Mouse (Mus musculus) hindbrain, embryonic 13.5 days (tissue): ENCODE data around the gene BC017158. TPM values are rescaled to one million over a fixed set of nuclear protein-coding genes. Genes with fewer than 3 reads are reported as not detected.

Experiments
- ATAC-seq: fragments of 200-750 bp; cut with Nextera tagmentation; 2 replicates; pipeline ENCODE4 v1.8.0; 2017; ENCODE audit warnings: moderate TSS enrichment; ENCODE audit not compliant: low FRiP score
- H3K27ac ChIP-seq: fragments of 300-500 bp; sonication (generic); 2 replicates; pipeline ENCODE4 v1.5.1; 2015; ENCODE audit warnings: inconsistent platforms, mild to moderate bottlenecking, moderate library complexity
- H3K27me3 ChIP-seq: fragments of 300-500 bp; sonication (generic); 2 replicates; pipeline ENCODE4 v1.6.1; 2015; ENCODE audit warnings: mild to moderate bottlenecking, inconsistent platforms
- H3K36me3 ChIP-seq: fragments of 300-500 bp; sonication (generic); 2 replicates; pipeline ENCODE4 v1.6.1; 2015; ENCODE audit warnings: mild to moderate bottlenecking, inconsistent platforms
- H3K4me1 ChIP-seq: fragments of 300-500 bp; sonication (generic); replicated peaks from 2 replicates; pipeline ENCODE4 v1.6.1; 2015; ENCODE audit warnings: inconsistent platforms
- H3K4me2 ChIP-seq: fragments of 300-500 bp; sonication (generic); 2 replicates; pipeline ENCODE4 v1.6.1; 2015; ENCODE audit warnings: inconsistent platforms, mild to moderate bottlenecking, moderate library complexity
- H3K4me3 ChIP-seq: fragments of 300-500 bp; sonication (generic); 2 replicates; pipeline ENCODE4 v1.5.1; 2015; ENCODE audit warnings: mild to moderate bottlenecking, inconsistent platforms
- H3K9ac ChIP-seq: fragments of 300-500 bp; sonication (generic); 2 replicates; pipeline ENCODE4 v1.6.1; 2015; ENCODE audit warnings: mild to moderate bottlenecking, inconsistent platforms
- H3K9me3 ChIP-seq: fragments of 300-500 bp; sonication (generic); 2 replicates; pipeline ENCODE4 v1.6.1; 2016; ENCODE audit warnings: inconsistent platforms
- WGBS: fragments of 180-500 bp; shearing (Covaris S2); methylation state at CpG from one replicate; pipeline ENCODE4 v1.1.7; 2015; 5-methylcytosine and 5-hydroxymethylcytosine counted together
- polyA plus RNA-seq: library from polyadenylated mRNA; unstranded; fragments of >200 nt; fragmentation: Nextera tagmentation; extraction: Ambion mirVana; gene quantifications from 2 replicates; pipeline ENCODE4 v1.2.1, GENCODE M21; 2015

Gene BC017158
- polyA plus RNA-seq, 1 experiment from 2014 or later: 17.2 TPM

- Histone ChIP-seq H3K9ac (no peak overlapping the region), H3K27me3 (no peaks in the 10 kb centered on the region), H3K4me2 (no peak overlapping the region), H3K9me3 (no peaks in the 10 kb centered on the region), H3K27ac (0 out of 2 replicates have a peak overlapping the region, but pooled peaks have one; percentile 3), H3K36me3 (no peaks in the 10 kb centered on the region), H3K4me1 (0 out of 2 replicates have a peak, but pooled peaks cover 4% of the 10 kb centered on the region), H3K4me3 (no peak overlapping the region)
- no peak for ATAC-seq
- WGBS: 76% methylated on average over 2 of the region's 2 CpGs
These were observed 22.3 kb upstream of the BC017158 start for GRCm38 (mm10) chr7:128320219-128320816.

DNA sequence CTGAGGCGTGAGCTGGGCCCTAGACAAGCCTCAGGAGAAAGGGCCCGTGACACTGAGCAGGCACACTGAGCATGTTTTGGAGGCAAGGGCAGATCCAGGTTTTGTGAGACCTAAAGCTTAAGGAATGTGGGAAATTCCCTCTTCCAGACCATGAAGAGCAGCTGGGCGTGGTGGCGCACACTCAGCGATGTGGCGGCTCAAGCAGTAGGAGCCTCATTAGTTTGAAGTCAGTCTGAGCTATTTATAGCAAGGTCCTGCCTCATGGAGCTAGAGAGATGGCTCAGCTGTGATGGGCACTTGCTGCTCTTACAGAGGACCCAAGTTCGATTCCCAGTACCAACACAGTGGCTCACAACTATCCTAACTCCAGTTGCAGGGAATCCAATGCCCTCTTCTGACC lies 21.2 kb upstream of the BC017158 start:
- no peak for ATAC-seq
- Histone ChIP-seq H3K36me3 (no peaks in the 10 kb centered on the region), H3K27ac (no peak overlapping the region), H3K27me3 (no peaks in the 10 kb centered on the region), H3K4me1 (0 out of 2 replicates have a peak, but pooled peaks cover 4% of the 10 kb centered on the region), H3K4me2 (no peak overlapping the region), H3K9ac (no peak overlapping the region), H3K4me3 (no peak overlapping the region), H3K9me3 (no peaks in the 10 kb centered on the region)
- WGBS: 91% methylated on average over 7 of the region's 7 CpGs

GRCm38 (mm10) chr7:128317011-128317410 lies 19.0 kb upstream of the BC017158 start:
- ATAC-seq: no peak
- no peaks in the 10 kb centered on the region for H3K36me3 ChIP-seq
- 54% methylated on average over 4 of the region's 4 CpGs for WGBS

GRCm38 (mm10) chr7:128314491-128314890 lies 16.5 kb upstream of the BC017158 start:
- WGBS: 87% methylated on average over 7 of the region's 7 CpGs
- Histone ChIP-seq H3K4me1 (no peaks in the 10 kb centered on the region), H3K9me3 (no peaks in the 10 kb centered on the region), H3K4me3 (no peak overlapping the region), H3K36me3 (no peaks in the 10 kb centered on the region), H3K9ac (no peak overlapping the region), H3K4me2 (no peak overlapping the region), H3K27ac (no peak overlapping the region), H3K27me3 (no peaks in the 10 kb centered on the region)
- ATAC-seq: no peak

More at GRCm38 (mm10) chr7:128317011-128317410, 19.0 kb upstream of the BC017158 start:
- Histone ChIP-seq H3K27ac (no peak overlapping the region), H3K4me3 (no peak overlapping the region), H3K27me3 (no peaks in the 10 kb centered on the region), H3K9ac (no peak overlapping the region), H3K4me1 (0 out of 2 replicates have a peak, but pooled peaks cover 4% of the 10 kb centered on the region), H3K9me3 (no peaks in the 10 kb centered on the region), H3K4me2 (no peak overlapping the region)

DNA sequence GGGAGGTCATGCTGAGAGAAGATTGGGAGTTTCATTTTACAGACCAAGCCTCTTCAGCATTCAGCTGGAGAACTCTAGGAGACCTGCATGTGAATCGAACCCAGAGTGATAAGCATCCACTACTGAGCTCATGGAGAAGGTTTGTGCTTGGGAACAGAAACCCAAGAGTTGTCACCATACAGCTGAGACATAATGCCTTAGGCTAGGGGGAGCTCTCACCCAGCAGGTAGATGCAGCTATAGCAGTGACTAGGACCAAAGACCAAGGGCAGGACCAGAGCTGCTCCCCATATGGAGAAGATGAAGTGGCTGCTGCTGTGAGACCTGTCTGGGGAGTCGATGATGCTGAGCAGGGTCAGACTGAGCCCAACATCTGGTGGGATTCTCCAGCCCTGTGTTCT lies 15.6 kb upstream of the BC017158 start:
- Histone ChIP-seq H3K9ac (no peak overlapping the region), H3K4me3 (no peak overlapping the region), H3K27ac (no peak overlapping the region), H3K4me2 (no peak overlapping the region), H3K27me3 (no peaks in the 10 kb centered on the region), H3K4me1 (no peaks in the 10 kb centered on the region), H3K36me3 (no peaks in the 10 kb centered on the region), H3K9me3 (no peaks in the 10 kb centered on the region)
- 86% methylated on average over 2 of the region's 2 CpGs for WGBS
- no peak for ATAC-seq

DNA sequence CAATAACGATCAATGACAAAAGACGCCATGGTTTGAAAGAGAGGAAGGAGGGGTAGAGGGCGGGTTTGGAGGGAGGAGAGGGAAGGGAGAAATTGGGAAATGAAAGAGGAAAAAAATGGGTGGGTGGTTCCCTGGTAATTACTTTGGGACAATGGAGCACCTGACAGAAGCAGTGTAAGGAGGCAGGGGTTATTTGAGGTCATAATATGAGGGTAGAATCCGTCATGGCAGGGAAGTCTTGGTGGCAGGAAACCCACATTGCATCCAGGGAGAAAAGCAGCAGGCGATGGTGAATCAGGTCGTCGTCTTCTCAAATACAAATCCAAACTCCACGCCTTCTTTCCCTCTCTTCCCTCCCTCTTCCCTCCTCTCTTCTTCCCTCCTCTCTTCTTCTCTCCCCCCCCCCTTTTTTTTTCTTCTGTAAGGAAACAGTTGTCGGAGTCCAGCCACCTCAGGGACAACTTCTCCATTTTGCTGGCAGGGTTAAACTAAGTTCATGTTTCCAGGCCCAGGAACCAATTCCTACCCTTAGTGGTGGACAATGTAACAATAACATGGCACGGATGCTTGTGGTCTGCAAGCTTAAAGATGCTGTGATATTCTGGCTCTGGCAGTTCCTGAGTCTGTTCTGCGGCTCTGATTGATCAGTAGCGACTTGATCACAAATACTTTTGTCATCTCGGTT lies 14.5 kb upstream of the BC017158 start:
- ATAC-seq: no peak
- no peaks in the 10 kb centered on the region for H3K27me3 ChIP-seq
- no peaks in the 10 kb centered on the region for H3K36me3 ChIP-seq
- WGBS: 77% methylated on average over 13 of the region's 13 CpGs
- H3K27ac ChIP-seq: no peak overlapping the region
- no peaks in the 10 kb centered on the region for H3K4me1 ChIP-seq
- H3K4me3 ChIP-seq: no peak overlapping the region
- H3K4me2 ChIP-seq: no peak overlapping the region
- no peak overlapping the region for H3K9ac ChIP-seq
- H3K9me3 ChIP-seq: no peaks in the 10 kb centered on the region

GRCm38 (mm10) chr7:128311811-128312210 lies 13.8 kb upstream of the BC017158 start:
- no peaks in the 10 kb centered on the region for H3K36me3 ChIP-seq

GRCm38 (mm10) chr7:128311263-128311662 lies 13.3 kb upstream of the BC017158 start:
- H3K9ac ChIP-seq: no peak overlapping the region
- no peaks in the 10 kb centered on the region for H3K9me3 ChIP-seq
- no peaks in the 10 kb centered on the region for H3K4me1 ChIP-seq
- H3K36me3 ChIP-seq: no peaks in the 10 kb centered on the region
- ATAC-seq: no peak
- H3K27ac ChIP-seq: no peak overlapping the region
- 72% methylated on average over 3 of the region's 3 CpGs for WGBS
- no peak overlapping the region for H3K4me2 ChIP-seq
- no peak overlapping the region for H3K4me3 ChIP-seq
- no peaks in the 10 kb centered on the region for H3K27me3 ChIP-seq

More at GRCm38 (mm10) chr7:128311811-128312210, 13.8 kb upstream of the BC017158 start:
- Histone ChIP-seq H3K4me3 (no peak overlapping the region), H3K4me2 (no peak overlapping the region), H3K9me3 (no peaks in the 10 kb centered on the region), H3K27me3 (no peaks in the 10 kb centered on the region), H3K27ac (no peak overlapping the region), H3K4me1 (no peaks in the 10 kb centered on the region), H3K9ac (no peak overlapping the region)
- 74% methylated on average over 8 of the region's 8 CpGs for WGBS
- ATAC-seq: no peak

DNA sequence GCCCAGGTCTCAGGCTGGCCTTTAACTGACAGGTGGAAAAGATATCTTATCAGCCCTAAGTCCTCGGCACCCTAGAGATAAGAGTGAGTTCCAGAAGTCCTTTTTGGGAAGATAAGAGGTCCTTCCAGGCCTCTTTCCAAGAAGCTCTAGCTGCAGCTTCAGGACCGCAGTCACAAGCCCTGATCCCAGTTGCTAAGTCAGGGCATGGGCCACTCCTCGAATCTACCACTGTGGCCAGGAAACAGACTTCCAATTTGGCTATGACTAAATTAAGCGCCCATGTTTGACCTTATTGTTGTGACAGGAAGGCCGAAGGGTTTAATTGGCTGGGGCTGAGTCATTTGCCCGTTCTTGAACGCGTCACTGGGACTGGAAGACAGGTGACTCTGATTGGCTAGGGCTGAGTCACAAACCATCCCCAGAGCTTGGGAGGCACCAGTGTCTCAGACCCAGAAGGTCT lies 12.3 kb upstream of the BC017158 start:
- Histone ChIP-seq H3K9ac (no peak overlapping the region), H3K27ac (no peak overlapping the region), H3K36me3 (no peaks in the 10 kb centered on the region), H3K4me3 (no peak overlapping the region), H3K27me3 (no peaks in the 10 kb centered on the region), H3K9me3 (no peaks in the 10 kb centered on the region), H3K4me1 (no peaks in the 10 kb centered on the region), H3K4me2 (no peak overlapping the region)
- 83% methylated on average over 8 of the region's 8 CpGs for WGBS
- no peak for ATAC-seq

GRCm38 (mm10) chr7:128309776-128310175 lies 11.8 kb upstream of the BC017158 start:
- H3K9ac ChIP-seq: no peak overlapping the region

GRCm38 (mm10) chr7:128309216-128309615 lies 11.2 kb upstream of the BC017158 start:
- H3K4me3 ChIP-seq: no peak overlapping the region
- no peak overlapping the region for H3K4me2 ChIP-seq
- no peaks in the 10 kb centered on the region for H3K36me3 ChIP-seq
- H3K9ac ChIP-seq: no peak overlapping the region
- no peak overlapping the region for H3K27ac ChIP-seq
- ATAC-seq: no peak
- no peaks in the 10 kb centered on the region for H3K9me3 ChIP-seq
- no peaks in the 10 kb centered on the region for H3K4me1 ChIP-seq
- no peaks in the 10 kb centered on the region for H3K27me3 ChIP-seq
- 88% methylated on average over 3 of the region's 3 CpGs for WGBS

More at GRCm38 (mm10) chr7:128309776-128310175, 11.8 kb upstream of the BC017158 start:
- ATAC-seq: no peak
- Histone ChIP-seq H3K27me3 (no peaks in the 10 kb centered on the region), H3K4me2 (no peak overlapping the region), H3K36me3 (no peaks in the 10 kb centered on the region), H3K9me3 (no peaks in the 10 kb centered on the region), H3K4me3 (no peak overlapping the region), H3K27ac (0 out of 2 replicates have a peak overlapping the region, but pooled peaks have one; percentile 8), H3K4me1 (no peaks in the 10 kb centered on the region)
- WGBS: 67% methylated on average over 1 of the region's 1 CpGs

DNA sequence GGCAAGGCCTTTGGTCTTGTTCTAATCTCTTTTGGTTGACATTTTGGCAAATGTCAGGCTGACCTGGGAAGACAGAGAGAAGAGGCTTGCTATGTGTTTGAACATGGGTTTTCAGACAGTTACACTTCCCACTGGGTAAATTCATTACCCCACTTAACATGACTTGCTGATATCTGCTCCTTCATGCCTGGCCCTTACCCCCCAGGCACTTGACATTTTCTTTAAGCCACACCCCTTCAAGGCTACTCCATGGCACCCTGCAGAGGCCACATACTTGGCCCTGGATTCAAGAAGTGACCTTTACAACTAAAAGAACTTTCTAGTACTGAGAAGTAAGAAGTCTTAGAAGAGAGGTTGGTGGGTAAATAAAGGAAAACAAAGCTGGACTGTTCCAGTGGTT lies 9.9 kb upstream of the BC017158 start:
- H3K27me3 ChIP-seq: no peaks in the 10 kb centered on the region
- H3K36me3 ChIP-seq: no peaks in the 10 kb centered on the region
- no peak overlapping the region for H3K27ac ChIP-seq
- H3K9ac ChIP-seq: no peak overlapping the region
- no peak overlapping the region for H3K4me3 ChIP-seq
- no peaks in the 10 kb centered on the region for H3K4me1 ChIP-seq
- no peak overlapping the region for H3K4me2 ChIP-seq
- no peak for ATAC-seq
- H3K9me3 ChIP-seq: no peaks in the 10 kb centered on the region

- H3K36me3 ChIP-seq: no peaks in the 10 kb centered on the region
- no peak overlapping the region for H3K4me2 ChIP-seq
- WGBS: 15% methylated on average over 5 of the region's 5 CpGs
- no peak for ATAC-seq
- H3K27ac ChIP-seq: no peak overlapping the region
- no peak overlapping the region for H3K9ac ChIP-seq
- H3K27me3 ChIP-seq: no peaks in the 10 kb centered on the region
- H3K9me3 ChIP-seq: no peaks in the 10 kb centered on the region
- no peak overlapping the region for H3K4me3 ChIP-seq
- H3K4me1 ChIP-seq: no peaks in the 10 kb centered on the region
These were observed 6.9 kb upstream of the BC017158 start for GRCm38 (mm10) chr7:128304907-128305306.
